Mouse (Mus musculus) CH12.LX (cell line): ENCODE data around the gene Pakap. TPM values are rescaled to one million over a fixed set of nuclear protein-coding genes. Genes with fewer than 3 reads are reported as not detected.

Source experiments
- DNase-seq: peaks from one replicate; pipeline ENCODE4 v3.0.0-alpha.2; 2013; ENCODE audit errors: extremely low read depth
- H3K27ac ChIP-seq: 2 replicates; pipeline ENCODE4 v1.5.1; 2012; ENCODE audit warnings: low read depth, mild to moderate bottlenecking, control low read depth, moderate library complexity; ENCODE audit not compliant: insufficient read depth
- H3K27me3 ChIP-seq: replicated peaks from 2 replicates; pipeline ENCODE3; 2012; ENCODE audit warnings: inconsistent platforms
- H3K36me3 ChIP-seq, 2 experiments: replicated peaks in 1 of 2; 2 replicates each; pipeline versions ENCODE3 to v1.6.1; 2012; ENCODE audit warnings: inconsistent platforms in 1 of 2, low read length in 1 of 2, mild to moderate bottlenecking in 1 of 2, mixed read lengths in 1 of 2, moderate library complexity in 1 of 2; ENCODE audit not compliant: control insufficient read depth in 1 of 2, insufficient read depth in 1 of 2
- H3K4me1 ChIP-seq, 2 experiments: 2 replicates each; pipeline ENCODE4 v1.6.1; 2012; ENCODE audit warnings: inconsistent platforms in 1 of 2, moderate library complexity in 1 of 2; ENCODE audit not compliant: insufficient read depth in 2 of 2, control insufficient read depth in 1 of 2
- H3K4me2 ChIP-seq: 2 replicates; pipeline ENCODE4 v1.6.1; 2012; ENCODE audit warnings: low read depth, mild to moderate bottlenecking, control low read depth; ENCODE audit not compliant: poor library complexity, insufficient read depth, severe bottlenecking
- H3K4me3 ChIP-seq, 3 experiments: fragments of 150-350 bp in 1 of 3; sonication (generic) in 1 of 3; replicated peaks in 1 of 3; 2 replicates each; pipeline versions ENCODE3 to v1.5.1; 2011 to 2012; ENCODE audit warnings: low read depth in 2 of 3, low read length in 2 of 3, mild to moderate bottlenecking in 2 of 3, moderate library complexity in 2 of 3, control low read depth in 1 of 3, improper control_type of control experiment in 1 of 3, inconsistent platforms in 1 of 3, mixed read lengths in 1 of 3; ENCODE audit not compliant: poor library complexity in 1 of 3
- H3K79me2 ChIP-seq: replicated peaks from 2 replicates; pipeline ENCODE4 v1.6.1; 2012; ENCODE audit warnings: mild to moderate bottlenecking, moderate library complexity; ENCODE audit not compliant: control insufficient read depth, poor library complexity, insufficient read depth, severe bottlenecking; ENCODE audit errors: extremely low read depth
- H3K9ac ChIP-seq: 2 replicates; pipeline ENCODE4 v1.6.1; 2012; ENCODE audit warnings: low read depth, mild to moderate bottlenecking, control low read depth, moderate library complexity; ENCODE audit not compliant: insufficient read depth
- H3K9me3 ChIP-seq: replicated peaks from 2 replicates; pipeline ENCODE3; 2012; ENCODE audit warnings: low read length, inconsistent platforms, mixed read lengths
- BHLHE40 ChIP-seq: IDR thresholded peaks from 2 replicates; pipeline ENCODE4 v1.6.1; 2011; ENCODE audit warnings: mild to moderate bottlenecking, low read depth, low read length, improper control_type of control experiment
- CHD1 ChIP-seq: IDR thresholded peaks from 2 replicates; pipeline ENCODE4 v1.6.1; 2012; ENCODE audit warnings: low read depth, low read length, improper control_type of control experiment, inconsistent platforms
- E2F4 ChIP-seq: IDR thresholded peaks from 2 replicates; pipeline ENCODE4 v1.6.1; 2011; ENCODE audit warnings: low read depth, low read length, improper control_type of control experiment; ENCODE audit not compliant: insufficient replicate concordance
- ELF1 ChIP-seq: IDR thresholded peaks from 2 replicates; pipeline ENCODE4 v1.6.1; 2014; ENCODE audit warnings: low read depth, mild to moderate bottlenecking, inconsistent platforms, low read length, improper control_type of control experiment
- EP300 ChIP-seq: IDR thresholded peaks from 2 replicates; pipeline ENCODE4 v1.6.1; 2011; ENCODE audit warnings: low read length, improper control_type of control experiment
- ETS1 ChIP-seq: conservative IDR thresholded peaks from 2 replicates; pipeline ENCODE4 v1.6.1; 2012; ENCODE audit warnings: low read depth, mild to moderate bottlenecking, inconsistent platforms, low read length, improper control_type of control experiment, moderate library complexity
- GABPA ChIP-seq: IDR thresholded peaks from 2 replicates; pipeline ENCODE4 v1.6.1; 2012; ENCODE audit warnings: low read depth, low read length, improper control_type of control experiment, inconsistent platforms; ENCODE audit not compliant: insufficient replicate concordance
- HCFC1 ChIP-seq: IDR thresholded peaks from 2 replicates; pipeline ENCODE4 v1.6.1; 2012; ENCODE audit warnings: low read depth, mild to moderate bottlenecking, inconsistent platforms, low read length, improper control_type of control experiment
- IRF4 ChIP-seq: IDR thresholded peaks from 2 replicates; pipeline ENCODE4 v1.6.1; 2014; ENCODE audit warnings: low read depth, mild to moderate bottlenecking, inconsistent platforms, low read length, improper control_type of control experiment
- JUN ChIP-seq: IDR thresholded peaks from 2 replicates; pipeline ENCODE4 v1.6.1; 2011; ENCODE audit warnings: low read depth, mild to moderate bottlenecking, low read length, improper control_type of control experiment, moderate library complexity; ENCODE audit not compliant: insufficient read depth
- MAFK ChIP-seq: IDR thresholded peaks from 2 replicates; pipeline ENCODE4 v1.6.1; 2011; ENCODE audit warnings: low read length, improper control_type of control experiment; ENCODE audit not compliant: insufficient replicate concordance
- MAZ ChIP-seq: IDR thresholded peaks from 2 replicates; pipeline ENCODE4 v1.6.1; 2012; ENCODE audit warnings: low read depth, mild to moderate bottlenecking, inconsistent platforms, low read length, improper control_type of control experiment, moderate library complexity
- MEF2A ChIP-seq: IDR thresholded peaks from 2 replicates; pipeline ENCODE4 v1.6.1; 2014; ENCODE audit warnings: low read depth, mild to moderate bottlenecking, inconsistent platforms, low read length, improper control_type of control experiment, borderline replicate concordance
- MXI1 ChIP-seq: IDR thresholded peaks from 2 replicates; pipeline ENCODE4 v1.6.1; 2011; ENCODE audit warnings: mild to moderate bottlenecking, low read depth, low read length, improper control_type of control experiment
- MYC ChIP-seq: IDR thresholded peaks from 2 replicates; pipeline ENCODE4 v1.6.1; 2011; ENCODE audit warnings: low read depth, mild to moderate bottlenecking, improper control_type of control experiment, low read length
- POLR2A ChIP-seq: IDR thresholded peaks from 2 replicates; pipeline ENCODE4 v1.6.1; 2011; ENCODE audit warnings: low read depth, mild to moderate bottlenecking, improper control_type of control experiment, low read length
- POLR2AphosphoS2 ChIP-seq: IDR thresholded peaks from 2 replicates; pipeline ENCODE4 v1.6.1; 2011; ENCODE audit warnings: low read depth, low read length, improper control_type of control experiment
- RAD21 ChIP-seq: IDR thresholded peaks from 2 replicates; pipeline ENCODE4 v1.6.1; 2011; ENCODE audit warnings: low read depth, mild to moderate bottlenecking, low read length, improper control_type of control experiment, moderate library complexity
- RCOR1 ChIP-seq: conservative IDR thresholded peaks from 2 replicates; pipeline ENCODE4 v1.6.1; 2012; ENCODE audit warnings: low read depth, mild to moderate bottlenecking, inconsistent platforms, low read length, improper control_type of control experiment
- SIN3A ChIP-seq: IDR thresholded peaks from 2 replicates; pipeline ENCODE4 v1.6.1; 2012; ENCODE audit warnings: low read length, improper control_type of control experiment, inconsistent platforms
- SMC3 ChIP-seq: IDR thresholded peaks from 2 replicates; pipeline ENCODE4 v1.6.1; 2011; ENCODE audit warnings: low read depth, low read length, improper control_type of control experiment
- USF1 ChIP-seq: IDR thresholded peaks from 2 replicates; pipeline ENCODE4 v1.6.1; 2014; ENCODE audit warnings: low read depth, mild to moderate bottlenecking, inconsistent platforms, low read length, improper control_type of control experiment
- ZKSCAN1 ChIP-seq: IDR thresholded peaks from 2 replicates; pipeline ENCODE4 v1.6.1; 2012; ENCODE audit warnings: low read depth, inconsistent platforms, low read length, improper control_type of control experiment, borderline replicate concordance
- ZMIZ1 ChIP-seq: IDR thresholded peaks from 2 replicates; pipeline ENCODE4 v1.6.1; 2012; ENCODE audit warnings: low read depth, mild to moderate bottlenecking, inconsistent platforms, low read length, improper control_type of control experiment
- ZNF384 ChIP-seq: IDR thresholded peaks from 2 replicates; pipeline ENCODE4 v1.6.1; 2012; ENCODE audit warnings: low read depth, low read length, improper control_type of control experiment, inconsistent platforms
- dilution Hi-C: fragments of 300-500 bp; cut with MboI; formaldehyde crosslinking; loops from 2 replicates; pipeline ENCODE4 v1.14.3; 2020; ENCODE audit warnings: low sequenced_read_pairs; ENCODE audit not compliant: extremely low pct_unique_long_range_greater_than_20kb, extremely low pct_ligation_motif_present
- in situ Hi-C: fragments of 300-500 bp; cut with MboI; formaldehyde crosslinking; loops from 3 replicates; pipeline ENCODE4 v1.14.3; 2019; ENCODE audit warnings: low sequenced_read_pairs, low pct_ligation_motif_present, low pct_unique_long_range_greater_than_20kb, mixed read lengths
- polyA plus RNA-seq: library from polyadenylated mRNA; unstranded; fragments of >175 nt; gene quantifications from 2 replicates; pipeline ENCODE4 v1.2.1, GENCODE M21; 2012; ENCODE audit warnings: low read depth; ENCODE audit not compliant: insufficient read length
- total RNA-seq, 2 experiments: library from RNA; depleted of rRNA; stranded (reverse); fragments of 300-350 nt in 1 of 2; fragments of >200 nt in 1 of 2; gene quantifications; 2 replicates each; pipeline ENCODE4 v1.2.3; 2012 to 2014

The Pakap gene
- total and polyA plus RNA-seq, 3 experiments: 0.08 to 0.14 TPM; not detected in 1

DNA sequence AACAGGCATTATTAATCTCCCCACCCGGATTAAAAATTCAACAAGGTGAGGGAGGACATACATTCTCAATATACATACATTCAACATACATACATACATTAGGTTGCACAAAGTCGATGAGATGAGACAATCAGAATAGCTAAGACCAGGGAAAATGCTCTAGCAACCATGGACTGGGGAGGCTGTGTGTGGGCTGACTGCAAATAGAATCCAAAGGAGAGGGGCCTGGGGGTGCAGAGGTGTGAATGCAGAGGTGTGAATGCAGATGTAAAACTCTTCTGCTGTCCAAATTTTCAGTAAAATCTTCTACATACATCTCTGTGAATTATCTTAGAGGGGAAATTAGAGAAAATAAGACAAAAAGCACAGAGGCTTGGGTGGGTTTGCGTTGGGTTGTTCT, 119.6 kb downstream of the Pakap start:
- no peak for TF ChIP-seq HCFC1
- no peak for TF ChIP-seq SIN3A
- no peak for TF ChIP-seq EP300
- no peak for TF ChIP-seq USF1
- TF ChIP-seq BHLHE40: no peak
- TF ChIP-seq RCOR1: no peak
- no peak for TF ChIP-seq MAFK
- no peak for TF ChIP-seq RAD21
- no peak overlapping the region for H3K4me2 ChIP-seq
- H3K4me1 ChIP-seq: peaks cover 12 to 31% of the 10 kb centered on the region in 2 experiments
- no peaks in the 10 kb centered on the region for H3K27me3 ChIP-seq
- H3K9ac ChIP-seq: no peak overlapping the region
- in situ Hi-C loops (no loop called here), dilution Hi-C loops (no loop called here)
- no peaks in the 10 kb centered on the region for H3K9me3 ChIP-seq
- no peak overlapping the region for H3K4me3 ChIP-seq
- H3K27ac ChIP-seq: no peak overlapping the region
- no peaks in the 10 kb centered on the region for H3K36me3 ChIP-seq
- no peaks in the 10 kb centered on the region for H3K79me2 ChIP-seq
- no peak for DNase-seq

DNA sequence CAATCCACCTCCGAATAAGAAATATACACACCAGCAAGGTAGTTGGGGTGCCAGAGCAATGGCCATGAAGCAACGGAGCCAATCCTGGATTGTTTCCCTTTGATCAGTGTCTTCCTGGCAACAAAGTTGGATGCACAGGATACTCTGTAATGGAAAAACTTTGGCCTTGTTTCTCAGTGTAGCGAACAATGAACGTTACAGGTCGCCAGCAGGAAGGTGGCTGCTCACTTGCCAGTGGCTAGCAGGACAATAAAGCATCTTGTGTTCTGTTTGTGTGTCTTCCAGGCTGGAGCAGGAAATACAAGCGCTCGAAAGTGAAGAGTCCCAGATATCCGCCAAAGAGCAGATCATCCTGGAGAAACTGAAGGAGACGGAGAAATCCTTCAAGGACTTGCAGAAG, 120.2 kb downstream of the Pakap start:
- H3K9me3 ChIP-seq: no peaks in the 10 kb centered on the region
- dilution Hi-C loops: no loop called here
- no peak for TF ChIP-seq ZKSCAN1
- TF ChIP-seq MXI1: no peak
- no peak for TF ChIP-seq POLR2A
- TF ChIP-seq GABPA: no peak
- TF ChIP-seq, all 38 proteins: peak for 0

GRCm38 (mm10) chr4:57690001-57690400, 122.0 kb downstream of the Pakap start:
- H3K4me3 ChIP-seq: no peak overlapping the region
- H3K4me1 ChIP-seq: peaks cover 0 to 7% of the 10 kb centered on the region in 2 experiments; a peak in 2 of 4 replicates
- DNase-seq: no peak
- no peak overlapping the region for H3K4me2 ChIP-seq
- in situ Hi-C loops: no loop called here
- H3K27ac ChIP-seq: no peak overlapping the region
- no peaks in the 10 kb centered on the region for H3K79me2 ChIP-seq
- no peaks in the 10 kb centered on the region for H3K27me3 ChIP-seq
- no peak for TF ChIP-seq ZNF384
- no peak for TF ChIP-seq SIN3A
- TF ChIP-seq RCOR1: no peak
- TF ChIP-seq ZMIZ1: no peak
- TF ChIP-seq E2F4: no peak
- TF ChIP-seq CHD1: no peak
- no peak for TF ChIP-seq POLR2AphosphoS2
- TF ChIP-seq GABPA: no peak
- TF ChIP-seq IRF4: no peak
- no peak for TF ChIP-seq POLR2A
- no peak for TF ChIP-seq EP300
- no peak for TF ChIP-seq RAD21
- TF ChIP-seq MEF2A: no peak
- no peak for TF ChIP-seq MAZ
- TF ChIP-seq MYC: no peak
- TF ChIP-seq ELF1: no peak
- TF ChIP-seq HCFC1: no peak
- no peak for TF ChIP-seq ETS1
- TF ChIP-seq SMC3: no peak
- TF ChIP-seq JUN: no peak
- no peaks in the 10 kb centered on the region for H3K36me3 ChIP-seq
- H3K9me3 ChIP-seq: no peaks in the 10 kb centered on the region
- H3K9ac ChIP-seq: no peak overlapping the region
- dilution Hi-C loops: no loop called here

More for the DNA sequence above, 120.2 kb downstream of the Pakap start:
- no peak overlapping the region for H3K9ac ChIP-seq
- H3K27me3 ChIP-seq: no peaks in the 10 kb centered on the region
- no peak for DNase-seq
- no peak overlapping the region for H3K27ac ChIP-seq
- H3K4me1 ChIP-seq: peaks cover 7 to 26% of the 10 kb centered on the region in 2 experiments
- no peak overlapping the region for H3K4me3 ChIP-seq
- no peaks in the 10 kb centered on the region for H3K36me3 ChIP-seq
- in situ Hi-C loops: no loop called here
- H3K4me2 ChIP-seq: no peak overlapping the region
- H3K79me2 ChIP-seq: no peaks in the 10 kb centered on the region
